Mouse (Mus musculus): ENCODE measurements around the gene Tubgcp2.

DNA sequence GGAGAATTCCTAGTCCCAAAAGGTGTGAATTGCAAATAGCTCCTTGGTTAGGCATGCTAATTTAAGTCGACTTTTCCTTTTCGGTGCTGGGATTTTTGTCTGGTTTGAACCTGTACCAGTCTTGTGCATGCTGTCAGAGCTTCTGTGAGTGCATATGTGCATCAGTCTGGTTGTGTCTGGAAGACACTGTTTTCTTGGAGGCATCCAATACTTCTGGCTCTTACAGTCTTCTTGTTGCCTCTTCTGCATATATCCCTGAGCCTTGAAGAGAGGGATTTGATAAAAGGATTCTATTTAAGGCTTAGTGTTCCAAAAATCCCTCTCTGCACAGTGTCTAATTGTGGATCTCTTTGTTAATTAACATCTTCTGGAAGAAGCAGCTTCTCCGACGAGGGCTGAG is 17.7 kb upstream of the Tubgcp2 start:
- TF ChIP-seq CTCF (conservative IDR thresholded peaks at IDR 0.05 in 1 of 2, IDR thresholded peaks at IDR 0.05 in 1 of 2; ENCODE audit: low read depth in 2 of 2, low read length in 2 of 2): no peak
- TF ChIP-seq CHD1 (IDR thresholded peaks at IDR 0.05; ENCODE audit: low read depth, low read length): no peak
- no peak for TF ChIP-seq POLR2A (IDR thresholded peaks at IDR 0.05; ENCODE audit: low read depth, low read length)
- no peak for TF ChIP-seq USF1 (IDR thresholded peaks at IDR 0.05; ENCODE audit: low read depth, low read length)
- TF ChIP-seq MYC (IDR thresholded peaks at IDR 0.05; ENCODE audit: low read depth, low read length): no peak
- TF ChIP-seq RAD21 (IDR thresholded peaks at IDR 0.05; ENCODE audit: low read depth, low read length): no peak
- no peak for TF ChIP-seq CHD2 (IDR thresholded peaks at IDR 0.05; ENCODE audit: low read length)
- TF ChIP-seq JUND (conservative IDR thresholded peaks at IDR 0.05; ENCODE audit: low read depth, low read length): no peak
- no peak for TF ChIP-seq RCOR1 (conservative IDR thresholded peaks at IDR 0.05; ENCODE audit: low read depth, low read length)
- TF ChIP-seq UBTF (IDR thresholded peaks at IDR 0.05; ENCODE audit: low read depth, low read length): no peak
- no peak for TF ChIP-seq KAT2A (IDR thresholded peaks at IDR 0.05; ENCODE audit: insufficient replicate concordance, low read length)
- no peak for TF ChIP-seq NRF1 (IDR thresholded peaks at IDR 0.05; ENCODE audit: low read depth, low read length)

Measured in CH12.LX (cell line).